Mouse (Mus musculus): ENCODE results near the gene Dock2. TPM values are rescaled to one million over a fixed set of nuclear protein-coding genes. Genes with fewer than 3 reads are reported as not detected.

The Dock2 gene
- polyA plus RNA-seq, 1 experiment from 2014 or later: 3.3 TPM

GRCm38 (mm10) chr11:34774636-34775035 lies 9.1 kb downstream of the Dock2 start:
- Histone ChIP-seq H3K9ac (ENCODE audit: low read depth, low read length) (no peak overlapping the region), H3K27me3 (replicated peaks; ENCODE audit: control insufficient read depth, insufficient read depth, low read length) (no peaks in the 10 kb centered on the region), H3K27ac (replicated peaks; ENCODE audit: low read depth, low read length) (no peak overlapping the region), H3K36me3 (ENCODE audit: control insufficient read depth, insufficient read depth, low read length) (no peaks in the 10 kb centered on the region), H3K4me2 (ENCODE audit: low read depth, low read length) (no peak overlapping the region), H3K4me3 (ENCODE audit: low read depth, low read length) (no peak overlapping the region), H3K9me3 (ENCODE audit: control insufficient read depth, low read length) (no peaks in the 10 kb centered on the region), H3K4me1 (ENCODE audit: control insufficient read depth, insufficient read depth, low read length) (0 out of 2 replicates have a peak, but pooled peaks cover 4% of the 10 kb centered on the region)
- no peak for DNase-seq (ENCODE audit: low spot score)
- 77% methylated on average over 2 of the region's 2 CpGs for WGBS
- ATAC-seq (ENCODE audit: low read depth): no peak

- Histone ChIP-seq H3K4me1 (ENCODE audit: control insufficient read depth, insufficient read depth, low read length) (0 out of 2 replicates have a peak, but pooled peaks cover 4% of the 10 kb centered on the region), H3K4me3 (ENCODE audit: low read depth, low read length) (no peak overlapping the region), H3K4me2 (ENCODE audit: low read depth, low read length) (no peak overlapping the region), H3K27ac (replicated peaks; ENCODE audit: low read depth, low read length) (no peak overlapping the region), H3K9ac (ENCODE audit: low read depth, low read length) (no peak overlapping the region), H3K27me3 (replicated peaks; ENCODE audit: control insufficient read depth, insufficient read depth, low read length) (no peaks in the 10 kb centered on the region), H3K36me3 (ENCODE audit: control insufficient read depth, insufficient read depth, low read length) (no peaks in the 10 kb centered on the region), H3K9me3 (ENCODE audit: control insufficient read depth, low read length) (no peaks in the 10 kb centered on the region)
- 84% methylated on average over 9 of the region's 9 CpGs for WGBS
- ATAC-seq (ENCODE audit: low read depth) (no peak), DNase-seq (ENCODE audit: low spot score) (no peak)
Observed at GRCm38 (mm10) chr11:34773304-34773895, 10.3 kb downstream of the Dock2 start.

GRCm38 (mm10) chr11:34771221-34771986 lies 12.3 kb downstream of the Dock2 start:
- Histone ChIP-seq H3K27me3 (replicated peaks; ENCODE audit: control insufficient read depth, insufficient read depth, low read length) (no peaks in the 10 kb centered on the region), H3K4me2 (ENCODE audit: low read depth, low read length) (no peak overlapping the region), H3K27ac (replicated peaks; ENCODE audit: low read depth, low read length) (no peak overlapping the region), H3K4me1 (ENCODE audit: control insufficient read depth, insufficient read depth, low read length) (0 out of 2 replicates have a peak, but pooled peaks cover 4% of the 10 kb centered on the region), H3K9me3 (ENCODE audit: control insufficient read depth, low read length) (no peaks in the 10 kb centered on the region), H3K9ac (ENCODE audit: low read depth, low read length) (no peak overlapping the region), H3K4me3 (ENCODE audit: low read depth, low read length) (no peak overlapping the region), H3K36me3 (ENCODE audit: control insufficient read depth, insufficient read depth, low read length) (no peaks in the 10 kb centered on the region)
- WGBS: 48% methylated on average over 12 of the region's 12 CpGs
- DNase-seq (ENCODE audit: low spot score) (peak; percentile 72), ATAC-seq (ENCODE audit: low read depth) (peak; percentile 57; the same call in 1 of the 2 replicates)

- Histone ChIP-seq H3K4me3 (ENCODE audit: low read depth, low read length) (no peak overlapping the region), H3K27ac (replicated peaks; ENCODE audit: low read depth, low read length) (no peak overlapping the region), H3K9ac (ENCODE audit: low read depth, low read length) (no peak overlapping the region), H3K4me2 (ENCODE audit: low read depth, low read length) (no peak overlapping the region), H3K9me3 (ENCODE audit: control insufficient read depth, low read length) (no peaks in the 10 kb centered on the region), H3K4me1 (ENCODE audit: control insufficient read depth, insufficient read depth, low read length) (0 out of 2 replicates have a peak, but pooled peaks cover 4% of the 10 kb centered on the region), H3K27me3 (replicated peaks; ENCODE audit: control insufficient read depth, insufficient read depth, low read length) (no peaks in the 10 kb centered on the region), H3K36me3 (ENCODE audit: control insufficient read depth, insufficient read depth, low read length) (no peaks in the 10 kb centered on the region)
- DNase-seq (ENCODE audit: low spot score) (no peak), ATAC-seq (ENCODE audit: low read depth) (no peak)
- WGBS: 39% methylated on average over 4 of the region's 4 CpGs
Observed at GRCm38 (mm10) chr11:34770666-34771065, 13.0 kb downstream of the Dock2 start.

DNA sequence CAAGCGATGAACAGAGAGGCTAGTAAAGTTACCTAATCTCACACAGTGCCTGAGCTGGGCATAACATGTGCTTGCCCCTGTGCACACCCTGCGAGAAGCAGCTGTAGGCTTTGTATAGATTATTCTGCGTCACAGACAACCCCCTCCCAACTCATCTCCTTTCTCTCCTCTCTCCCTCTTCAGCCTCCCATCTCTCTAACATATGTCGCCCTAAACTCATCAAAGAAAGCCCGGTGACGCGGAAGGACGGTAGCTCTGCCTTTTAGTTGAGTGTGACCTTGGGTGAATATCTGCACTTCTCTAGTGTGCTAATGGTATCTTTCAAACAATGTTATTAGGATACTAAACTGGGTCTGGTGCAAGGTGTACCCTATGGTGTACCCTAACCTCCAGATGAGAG lies 13.7 kb downstream of the Dock2 start:
- H3K27me3 ChIP-seq (replicated peaks; ENCODE audit: control insufficient read depth, insufficient read depth, low read length): no peaks in the 10 kb centered on the region
- H3K36me3 ChIP-seq (ENCODE audit: control insufficient read depth, insufficient read depth, low read length): no peaks in the 10 kb centered on the region
- ATAC-seq (ENCODE audit: low read depth) (no peak), DNase-seq (ENCODE audit: low spot score) (no peak)
- WGBS: 87% methylated on average over 8 of the region's 8 CpGs
- H3K4me3 ChIP-seq (ENCODE audit: low read depth, low read length): no peak overlapping the region
- H3K4me1 ChIP-seq (ENCODE audit: control insufficient read depth, insufficient read depth, low read length): 0 out of 2 replicates have a peak, but pooled peaks cover 4% of the 10 kb centered on the region
- H3K4me2 ChIP-seq (ENCODE audit: low read depth, low read length): no peak overlapping the region
- no peaks in the 10 kb centered on the region for H3K9me3 ChIP-seq (ENCODE audit: control insufficient read depth, low read length)
- H3K9ac ChIP-seq (ENCODE audit: low read depth, low read length): no peak overlapping the region
- no peak overlapping the region for H3K27ac ChIP-seq (replicated peaks; ENCODE audit: low read depth, low read length)

- no peak for ATAC-seq (ENCODE audit: low read depth)
- Histone ChIP-seq H3K36me3 (ENCODE audit: control insufficient read depth, insufficient read depth, low read length) (no peaks in the 10 kb centered on the region), H3K4me2 (ENCODE audit: low read depth, low read length) (no peak overlapping the region), H3K9me3 (ENCODE audit: control insufficient read depth, low read length) (no peaks in the 10 kb centered on the region), H3K4me1 (ENCODE audit: control insufficient read depth, insufficient read depth, low read length) (0 out of 2 replicates have a peak, but pooled peaks cover 4% of the 10 kb centered on the region), H3K4me3 (ENCODE audit: low read depth, low read length) (no peak overlapping the region), H3K27ac (replicated peaks; ENCODE audit: low read depth, low read length) (no peak overlapping the region), H3K27me3 (replicated peaks; ENCODE audit: control insufficient read depth, insufficient read depth, low read length) (no peaks in the 10 kb centered on the region), H3K9ac (ENCODE audit: low read depth, low read length) (no peak overlapping the region)
- whole genome bisulfite sequencing: 55% methylated on average over 2 of the region's 2 CpGs
- DNase-seq (ENCODE audit: low spot score): no peak
Observed at GRCm38 (mm10) chr11:34769396-34769795, 14.3 kb downstream of the Dock2 start.

DNA sequence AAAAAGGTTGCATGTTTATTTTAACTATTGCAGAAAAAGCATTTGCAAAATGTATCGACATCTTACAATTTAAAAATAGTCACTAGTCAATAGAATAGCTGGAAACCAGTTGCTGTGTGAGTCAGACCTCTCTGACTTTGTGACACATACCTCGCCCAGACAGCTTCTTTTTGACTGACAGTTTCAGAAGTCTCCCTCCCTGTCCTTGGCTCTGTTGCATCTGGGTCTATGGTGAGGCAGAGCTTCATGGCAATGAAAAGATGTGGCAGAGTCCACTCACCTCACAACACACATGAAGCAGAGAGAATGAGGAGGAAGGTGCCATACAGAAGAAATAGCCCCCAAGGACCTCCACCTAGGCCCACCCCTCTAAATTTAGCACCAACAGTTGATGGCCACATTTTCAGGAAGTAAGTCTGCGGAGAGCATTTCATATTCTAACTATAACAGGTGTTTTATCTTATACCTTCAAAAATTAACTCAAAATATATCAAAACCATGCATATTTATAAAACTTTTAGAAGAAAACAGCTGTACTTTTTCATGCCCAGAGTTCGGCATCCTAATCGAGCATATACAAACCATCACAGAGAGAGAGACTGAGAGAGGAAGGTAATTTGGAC lies 19.8 kb downstream of the Dock2 start:
- WGBS: 77% methylated on average over 5 of the region's 5 CpGs
- Histone ChIP-seq H3K27me3 (replicated peaks; ENCODE audit: control insufficient read depth, insufficient read depth, low read length) (no peaks in the 10 kb centered on the region), H3K4me3 (ENCODE audit: low read depth, low read length) (no peak overlapping the region), H3K36me3 (ENCODE audit: control insufficient read depth, insufficient read depth, low read length) (no peaks in the 10 kb centered on the region), H3K9me3 (ENCODE audit: control insufficient read depth, low read length) (no peaks in the 10 kb centered on the region), H3K4me1 (ENCODE audit: control insufficient read depth, insufficient read depth, low read length) (no peaks in the 10 kb centered on the region), H3K4me2 (ENCODE audit: low read depth, low read length) (no peak overlapping the region), H3K9ac (ENCODE audit: low read depth, low read length) (no peak overlapping the region), H3K27ac (replicated peaks; ENCODE audit: low read depth, low read length) (no peak overlapping the region)
- no peak for ATAC-seq (ENCODE audit: low read depth)
- no peak for DNase-seq (ENCODE audit: low spot score)

DNA sequence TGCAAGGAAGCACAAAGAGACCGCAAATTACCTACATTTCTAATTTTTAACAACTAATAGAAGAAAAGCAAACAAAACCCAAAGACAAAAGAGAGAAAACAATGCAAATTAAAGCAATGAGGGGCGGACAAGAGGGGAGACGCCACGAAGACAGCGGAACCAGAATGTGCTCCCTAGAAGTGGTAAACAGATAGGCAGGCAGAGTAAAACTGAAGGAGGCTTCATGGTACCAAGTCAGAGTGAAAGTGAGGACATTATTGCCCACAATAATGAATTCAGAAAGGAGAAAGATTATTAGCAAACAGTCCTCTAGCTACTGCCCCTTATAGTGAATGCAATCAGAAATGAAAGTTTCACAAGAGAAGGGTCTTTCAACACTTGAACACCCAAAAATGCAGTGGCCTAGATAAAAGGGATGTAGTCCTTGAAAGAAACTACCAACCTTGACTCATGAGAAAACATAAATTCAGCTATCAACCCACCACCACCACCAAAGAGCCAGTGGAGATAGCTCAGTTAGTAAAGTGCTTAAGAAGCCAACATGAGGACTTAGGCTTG lies 21.0 kb downstream of the Dock2 start:
- ATAC-seq (ENCODE audit: low read depth): no peak
- Histone ChIP-seq H3K9me3 (ENCODE audit: control insufficient read depth, low read length) (no peaks in the 10 kb centered on the region), H3K4me1 (ENCODE audit: control insufficient read depth, insufficient read depth, low read length) (no peaks in the 10 kb centered on the region), H3K27me3 (replicated peaks; ENCODE audit: control insufficient read depth, insufficient read depth, low read length) (no peaks in the 10 kb centered on the region), H3K4me2 (ENCODE audit: low read depth, low read length) (no peak overlapping the region), H3K36me3 (ENCODE audit: control insufficient read depth, insufficient read depth, low read length) (no peaks in the 10 kb centered on the region), H3K27ac (replicated peaks; ENCODE audit: low read depth, low read length) (no peak overlapping the region), H3K9ac (ENCODE audit: low read depth, low read length) (no peak overlapping the region), H3K4me3 (ENCODE audit: low read depth, low read length) (no peak overlapping the region)
- no peak for DNase-seq (ENCODE audit: low spot score)
- WGBS: 90% methylated on average over 5 of the region's 5 CpGs
